Mouse (Mus musculus): Measurements from ENCODE around the gene Rimkla. TPM values are rescaled to one million over a fixed set of nuclear protein-coding genes. Genes with fewer than 3 reads are reported as not detected.

Rimkla gene
- polyA plus RNA-seq, 2 experiments = 0.62 to 0.79 TPM

DNA sequence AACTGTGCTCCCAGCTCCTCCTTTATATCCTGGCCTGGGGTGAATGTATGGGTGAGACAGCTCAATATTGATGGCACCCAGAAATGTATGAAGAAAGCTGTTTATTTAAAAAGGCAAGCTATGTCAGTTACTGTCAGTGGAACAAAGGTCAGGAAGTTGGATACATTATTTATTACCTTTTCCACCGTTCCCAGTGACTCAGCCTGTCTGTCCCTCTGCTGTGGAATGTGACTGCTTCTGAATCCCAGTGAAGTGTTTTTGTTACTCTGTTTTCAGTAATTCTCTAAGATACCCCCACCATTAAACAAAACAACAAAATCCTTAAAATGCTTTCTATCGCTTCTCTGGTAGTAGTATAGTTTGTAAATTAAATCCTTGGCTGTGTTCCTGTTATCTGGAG is 66.8 kb downstream of the Rimkla start:
- Histone ChIP-seq H3K27ac (replicated peaks; ENCODE audit: low read depth, low read length) (no peak overlapping the region), H3K4me2 (replicated peaks; ENCODE audit: low read depth, low read length, severe bottlenecking) (no peak overlapping the region), H3K4me1 (ENCODE audit: control insufficient read depth, insufficient read depth, low read length) (peaks cover 12% of the 10 kb centered on the region), H3K4me3 (replicated peaks; ENCODE audit: low read length) (no peak overlapping the region), H3K36me3 (ENCODE audit: control insufficient read depth, insufficient read depth, low read length) (no peaks in the 10 kb centered on the region), H3K9ac (ENCODE audit: low read depth, low read length, severe bottlenecking) (no peak overlapping the region), H3K9me3 (ENCODE audit: control insufficient read depth, low read length) (no peaks in the 10 kb centered on the region), H3K27me3 (ENCODE audit: control insufficient read depth, insufficient read depth, low read length) (no peaks in the 10 kb centered on the region)
- WGBS = 46% methylated on average over 2 of the region's 2 CpGs
- no peak for DNase-seq (ENCODE audit: low spot score)
- no peak for ATAC-seq (ENCODE audit: low FRiP score, low read depth)
- TF ChIP-seq POLR2A (IDR thresholded peaks at IDR 0.05; ENCODE audit: borderline replicate concordance, extremely low read depth, insufficient read depth, insufficient read length) = no peak

DNA sequence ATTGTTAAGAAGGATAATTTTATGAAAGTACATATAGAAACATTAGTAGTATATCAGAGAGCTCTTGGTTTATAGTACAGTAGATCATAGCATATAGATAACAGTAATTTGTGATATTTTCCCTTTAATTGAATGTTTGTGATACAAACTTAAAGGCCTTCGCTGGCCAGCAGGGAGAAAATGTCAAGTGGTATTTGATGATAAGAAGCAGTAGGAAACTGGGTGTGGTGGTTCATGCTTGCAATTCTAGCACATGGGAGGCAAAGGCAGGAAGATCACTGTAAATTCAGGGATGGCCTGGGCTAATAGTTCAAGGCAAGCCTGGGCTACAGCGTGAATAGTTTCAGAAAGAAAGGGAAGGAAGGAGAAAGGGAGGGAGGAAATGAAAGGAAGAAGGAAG is 67.4 kb downstream of the Rimkla start:
- Histone ChIP-seq H3K4me2 (replicated peaks; ENCODE audit: low read depth, low read length, severe bottlenecking) (no peak overlapping the region), H3K27ac (replicated peaks; ENCODE audit: low read depth, low read length) (no peak overlapping the region), H3K27me3 (ENCODE audit: control insufficient read depth, insufficient read depth, low read length) (no peaks in the 10 kb centered on the region), H3K36me3 (ENCODE audit: control insufficient read depth, insufficient read depth, low read length) (0 out of 2 replicates have a peak, but pooled peaks cover 5% of the 10 kb centered on the region), H3K9me3 (ENCODE audit: control insufficient read depth, low read length) (no peaks in the 10 kb centered on the region), H3K4me1 (ENCODE audit: control insufficient read depth, insufficient read depth, low read length) (peaks cover 12% of the 10 kb centered on the region), H3K9ac (ENCODE audit: low read depth, low read length, severe bottlenecking) (no peak overlapping the region), H3K4me3 (replicated peaks; ENCODE audit: low read length) (no peak overlapping the region)
- ATAC-seq (ENCODE audit: low FRiP score, low read depth) = no peak
- WGBS = 91% methylated on average over 2 of the region's 2 CpGs
- no peak for TF ChIP-seq POLR2A (IDR thresholded peaks at IDR 0.05; ENCODE audit: borderline replicate concordance, extremely low read depth, insufficient read depth, insufficient read length)
- DNase-seq (ENCODE audit: low spot score) = no peak

DNA sequence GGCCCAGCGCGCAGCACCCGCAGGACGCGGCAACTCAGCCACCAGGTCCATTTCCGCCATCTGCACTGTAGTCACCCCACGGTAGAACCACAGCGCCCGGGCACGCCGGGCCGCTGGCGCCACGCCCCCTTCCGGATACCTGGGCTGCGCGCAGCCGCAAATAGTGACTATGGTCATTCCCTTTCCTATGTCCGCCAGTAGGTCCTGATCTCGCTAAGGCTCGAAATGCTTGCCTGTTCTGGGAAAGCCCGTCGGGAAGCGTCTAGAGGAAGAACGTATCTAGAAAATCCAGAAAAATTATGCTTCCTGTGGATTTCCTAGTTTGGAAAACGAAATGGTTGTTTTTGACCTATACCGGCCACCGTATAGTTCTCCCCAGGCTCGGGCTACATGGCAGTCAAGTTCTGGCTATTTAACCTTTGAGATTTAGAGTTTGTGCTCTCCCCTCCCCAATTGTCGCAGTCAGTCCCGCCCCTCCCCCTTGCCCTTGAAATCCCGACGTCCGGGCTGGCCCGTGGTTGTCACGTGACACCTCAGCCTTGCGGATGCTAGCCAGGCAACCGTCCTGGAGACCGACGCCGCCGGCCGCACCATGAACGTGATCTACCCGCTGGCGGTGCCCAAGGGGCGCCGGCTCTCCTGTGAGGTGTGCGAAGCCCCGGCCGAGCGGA is 70.0 kb downstream of the Rimkla start, which contains the start of the genes Ppcs and Zmynd12:
Gene Ppcs, minus strand, starts transcription at position 127 of the 671 bp plus-strand sequence.
Gene Zmynd12, plus strand, starts transcription at position 521 of the 671 bp plus-strand sequence.
- H3K36me3 ChIP-seq (ENCODE audit: control insufficient read depth, insufficient read depth, low read length) = 0 out of 2 replicates have a peak, but pooled peaks cover 5% of the 10 kb centered on the region
- H3K27ac ChIP-seq (replicated peaks; ENCODE audit: low read depth, low read length) = peak within 1 kb of the TSS; percentile 82
- H3K4me3 ChIP-seq (replicated peaks; ENCODE audit: low read length) = peak within 1 kb of the TSS; percentile 67
- H3K27me3 ChIP-seq (ENCODE audit: control insufficient read depth, insufficient read depth, low read length) = no peaks in the 10 kb centered on the region
- WGBS = under 1% methylated on average over 52 of the region's 52 CpGs
- ATAC-seq (ENCODE audit: low FRiP score, low read depth) (peak; percentile 95), DNase-seq (ENCODE audit: low spot score) (peak; percentile 90)
- H3K9ac ChIP-seq (ENCODE audit: low read depth, low read length, severe bottlenecking) = peak within 1 kb of the TSS; percentile 73
- H3K4me2 ChIP-seq (replicated peaks; ENCODE audit: low read depth, low read length, severe bottlenecking) = peak within 1 kb of the TSS; percentile 86
- peak; percentile 70; the same call in 1 of the 2 replicates for TF ChIP-seq POLR2A (IDR thresholded peaks at IDR 0.05; ENCODE audit: borderline replicate concordance, extremely low read depth, insufficient read depth, insufficient read length)
- no peaks in the 10 kb centered on the region for H3K9me3 ChIP-seq (ENCODE audit: control insufficient read depth, low read length)
- H3K4me1 ChIP-seq (ENCODE audit: control insufficient read depth, insufficient read depth, low read length) = peaks cover 12% of the 10 kb centered on the region

DNA sequence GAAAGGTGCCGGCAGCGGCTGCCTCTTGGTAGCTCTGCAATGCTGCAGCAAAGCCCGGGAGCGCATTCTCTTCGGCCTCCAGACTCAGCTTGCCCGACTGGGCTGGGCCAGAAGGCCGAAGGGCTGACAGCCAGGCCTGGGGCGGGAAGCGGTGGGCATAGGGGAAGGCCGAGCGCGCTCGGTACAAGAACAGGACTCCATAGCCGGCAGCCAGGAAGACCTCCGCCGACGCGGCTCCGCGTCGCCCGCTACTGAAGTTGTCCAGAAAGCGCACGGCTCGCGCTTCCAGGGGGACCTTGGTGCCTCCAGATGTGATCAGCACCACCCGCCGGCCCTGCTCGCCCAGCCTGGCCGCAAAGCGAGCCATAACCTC is 70.5 kb downstream of the Rimkla start:
- Histone ChIP-seq H3K27me3 (ENCODE audit: control insufficient read depth, insufficient read depth, low read length) (no peaks in the 10 kb centered on the region), H3K4me3 (replicated peaks; ENCODE audit: low read length) (peak overlapping the region; percentile 67), H3K4me2 (replicated peaks; ENCODE audit: low read depth, low read length, severe bottlenecking) (peak overlapping the region; percentile 86), H3K27ac (replicated peaks; ENCODE audit: low read depth, low read length) (peak overlapping the region; percentile 82), H3K36me3 (ENCODE audit: control insufficient read depth, insufficient read depth, low read length) (0 out of 2 replicates have a peak, but pooled peaks cover 5% of the 10 kb centered on the region), H3K4me1 (ENCODE audit: control insufficient read depth, insufficient read depth, low read length) (peaks cover 12% of the 10 kb centered on the region), H3K9ac (ENCODE audit: low read depth, low read length, severe bottlenecking) (peak overlapping the region; percentile 73), H3K9me3 (ENCODE audit: control insufficient read depth, low read length) (no peaks in the 10 kb centered on the region)
- no peak for DNase-seq (ENCODE audit: low spot score)
- peak; percentile 56 for ATAC-seq (ENCODE audit: low FRiP score, low read depth)
- TF ChIP-seq POLR2A (IDR thresholded peaks at IDR 0.05; ENCODE audit: borderline replicate concordance, extremely low read depth, insufficient read depth, insufficient read length) = no peak
- under 1% methylated on average over 31 of the region's 31 CpGs for WGBS

DNA sequence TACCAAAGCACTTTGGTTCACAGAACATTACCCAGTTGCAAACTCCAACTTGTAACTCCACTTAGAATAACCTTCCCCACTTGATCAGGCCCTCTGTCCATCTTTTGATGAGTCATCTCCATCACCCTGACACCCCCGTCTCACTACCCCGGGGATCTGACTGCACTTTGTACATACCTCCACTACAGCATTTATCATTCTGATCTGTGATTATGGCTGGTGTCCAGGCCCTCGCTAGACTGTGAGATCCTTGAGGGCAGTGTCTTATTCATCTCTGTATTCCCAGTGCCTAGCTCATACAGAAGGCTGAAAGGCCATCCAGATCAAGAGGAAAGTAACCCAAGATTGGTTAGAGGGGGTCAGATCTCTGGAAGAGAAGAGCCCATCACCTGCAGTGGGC is 71.2 kb downstream of the Rimkla start:
- Histone ChIP-seq H3K4me3 (replicated peaks; ENCODE audit: low read length) (peak overlapping the region; percentile 67), H3K4me2 (replicated peaks; ENCODE audit: low read depth, low read length, severe bottlenecking) (peak overlapping the region; percentile 86)
- no peak for ATAC-seq (ENCODE audit: low FRiP score, low read depth)

More for the DNA sequence above, 71.2 kb downstream of the Rimkla start:
- TF ChIP-seq POLR2A (IDR thresholded peaks at IDR 0.05; ENCODE audit: borderline replicate concordance, extremely low read depth, insufficient read depth, insufficient read length) = no peak
- H3K9ac ChIP-seq (ENCODE audit: low read depth, low read length, severe bottlenecking) = peak overlapping the region; percentile 73
- H3K4me1 ChIP-seq (ENCODE audit: control insufficient read depth, insufficient read depth, low read length) = peaks cover 12% of the 10 kb centered on the region
- H3K36me3 ChIP-seq (ENCODE audit: control insufficient read depth, insufficient read depth, low read length) = 0 out of 2 replicates have a peak, but pooled peaks cover 5% of the 10 kb centered on the region
- WGBS = 63% methylated on average over 3 of the region's 3 CpGs
- no peaks in the 10 kb centered on the region for H3K9me3 ChIP-seq (ENCODE audit: control insufficient read depth, low read length)
- no peak overlapping the region for H3K27ac ChIP-seq (replicated peaks; ENCODE audit: low read depth, low read length)
- no peak for DNase-seq (ENCODE audit: low spot score)
- no peaks in the 10 kb centered on the region for H3K27me3 ChIP-seq (ENCODE audit: control insufficient read depth, insufficient read depth, low read length)
